15 mouse cellular contexts compared by ENCODE assay signal in genomic region chr14:30576260-30576659, GRCm38 (mm10). TPM values are rescaled to one million over a fixed set of nuclear protein-coding genes. Genes with fewer than 3 reads are reported as not detected.
DNase-seq lines count a peak whose midpoint lies in the region; ATAC-seq and TF ChIP-seq lines count a peak whose summit lies in the region.
"Had no signal": no experiment of that assay in that cellular context is flagged by ENCODE, and none has a peak within 500 bp of the region (broad histone marks: within the 10 kb centered on the region; RNA-seq: fewer than 3 reads in every experiment).

No protein-coding gene starts in this region.

- peaks cover 28% of the 10 kb centered on the region for H3K4me1 ChIP-seq in liver, embryonic 11.5 days (replicated peaks; ENCODE audit: control insufficient read depth, insufficient read depth, low read length)
- peaks cover 45% of the 10 kb centered on the region for H3K4me1 ChIP-seq in liver, embryonic 12.5 days
- no peaks in the 10 kb centered on the region for H3K4me1 ChIP-seq in stomach, postnatal 0 days (replicated peaks; ENCODE audit: control insufficient read depth, insufficient read depth)

- H3K4me3 ChIP-seq in gastrocnemius, adult 2 months = no peak overlapping the region
- no peak overlapping the region for H3K4me3 ChIP-seq in liver, embryonic 11.5 days (ENCODE audit: low read depth, low read length)
- H3K4me3 ChIP-seq in liver, embryonic 12.5 days = no peak overlapping the region
- H3K4me3 ChIP-seq in stomach, postnatal 0 days (ENCODE audit: low read depth, low read length) = no peak overlapping the region
- H3K4me3 ChIP-seq: embryonic facial prominence, embryonic 15.5 days; forebrain, embryonic 12.5 days; lung, embryonic 15.5 days had no signal

- peak overlapping the region; percentile 39; the same call in 1 of the 2 replicates for H3K4me2 ChIP-seq in liver, embryonic 11.5 days
- peak overlapping the region; percentile 7; the same call in 1 of the 2 replicates for H3K4me2 ChIP-seq in liver, embryonic 12.5 days
- no peak overlapping the region for H3K4me2 ChIP-seq in stomach, postnatal 0 days (replicated peaks; ENCODE audit: low read depth)
- H3K4me2 ChIP-seq: embryonic facial prominence, embryonic 15.5 days; forebrain, embryonic 12.5 days; lung, embryonic 15.5 days; midbrain, embryonic 11.5 days had no signal

- H3K36me3 ChIP-seq in liver, embryonic 11.5 days (ENCODE audit: control insufficient read depth, insufficient read depth, low read length) = peaks cover 35% of the 10 kb centered on the region
- H3K36me3 ChIP-seq in liver, embryonic 12.5 days = peaks cover 52% of the 10 kb centered on the region
- H3K36me3 ChIP-seq in stomach, postnatal 0 days (ENCODE audit: control insufficient read depth, insufficient read depth, low read length) = peaks cover 7% of the 10 kb centered on the region

- DNase-seq in gastrocnemius, adult 2 months = peak; percentile 9
- no peak for DNase-seq in gastrocnemius, adult 18-20 months (ENCODE audit: low spot score)
- DNase-seq in liver, embryonic 11.5 days (ENCODE audit: low spot score) = no peak
- DNase-seq in liver = no peak
- DNase-seq in stomach, postnatal 0 days (ENCODE audit: low spot score) = no peak
- no peak for DNase-seq in embryo, embryonic 10.5 days (ENCODE audit: low spot score)
- DNase-seq: heart, postnatal 4 days; right cerebral cortex, postnatal 14 days had no signal

- H3K9me3 ChIP-seq in liver, embryonic 11.5 days (ENCODE audit: control insufficient read depth, low read length) = no peaks in the 10 kb centered on the region
- no peaks in the 10 kb centered on the region for H3K9me3 ChIP-seq in liver, embryonic 12.5 days (replicated peaks)
- no peaks in the 10 kb centered on the region for H3K9me3 ChIP-seq in stomach, postnatal 0 days (ENCODE audit: control insufficient read depth, low read length)
- H3K9me3 ChIP-seq: embryonic facial prominence, embryonic 15.5 days; forebrain, embryonic 12.5 days; lung, embryonic 15.5 days had no signal

- H3K27ac ChIP-seq in gastrocnemius, adult 2 months = no peak overlapping the region
- peak overlapping the region; percentile 86 for H3K27ac ChIP-seq in liver, embryonic 11.5 days (ENCODE audit: low read depth, low read length)
- peak overlapping the region; percentile 70 for H3K27ac ChIP-seq in liver, embryonic 12.5 days
- no peak overlapping the region for H3K27ac ChIP-seq in stomach, postnatal 0 days (replicated peaks)
- H3K27ac ChIP-seq: embryonic facial prominence, embryonic 15.5 days; forebrain, embryonic 12.5 days; lung, embryonic 15.5 days had no signal

- WGBS in liver, embryonic 11.5 days = 51% methylated on average over 5 of the region's 5 CpGs
- WGBS in liver, embryonic 12.5 days (ENCODE audit: insufficient replicate concordance) = 44% methylated on average over 5 of the region's 5 CpGs
- 36% methylated on average over 5 of the region's 5 CpGs for WGBS in stomach, postnatal 0 days

- no peaks in the 10 kb centered on the region for H3K27me3 ChIP-seq in liver, embryonic 11.5 days (replicated peaks; ENCODE audit: control insufficient read depth, insufficient read depth, low read length)
- H3K27me3 ChIP-seq in liver, embryonic 12.5 days (replicated peaks) = no peaks in the 10 kb centered on the region
- no peaks in the 10 kb centered on the region for H3K27me3 ChIP-seq in stomach, postnatal 0 days (ENCODE audit: control insufficient read depth, insufficient read depth, low read length)
- H3K27me3 ChIP-seq: embryonic facial prominence, embryonic 15.5 days; forebrain, embryonic 12.5 days; lung, embryonic 15.5 days had no signal

- intact Hi-C loops in gastrocnemius, adult 2 months (cut with DNase I) = no loop called here

- ATAC-seq in liver, embryonic 11.5 days (replicated peaks; ENCODE audit: low FRiP score) = peak; percentile 10; the same call in 1 of the 2 replicates
- ATAC-seq in liver, embryonic 12.5 days = no peak
- 0 out of 2 replicates have a peak, but pooled peaks have one; percentile 21 for ATAC-seq in stomach, postnatal 0 days (ENCODE audit: low FRiP score, low TSS enrichment)
- no peak for ATAC-seq in activated CD4-positive, CD25-positive, alpha-beta regulatory T cell, adult 4 months
- ATAC-seq: inflammation-experienced regulatory T-cells, adult 6 months had no signal

- TF ChIP-seq EP300 in stomach, postnatal 0 days (optimal IDR thresholded peaks at IDR 0.05) = no peak

- TF ChIP-seq CTCF in gastrocnemius, adult 2 months (IDR thresholded peaks at IDR 0.05) = no peak
- TF ChIP-seq CTCF in stomach, postnatal 0 days (IDR thresholded peaks at IDR 0.05; ENCODE audit: low read depth) = no peak

- peak overlapping the region; percentile 22; the same call in 1 of the 2 replicates for H3K9ac ChIP-seq in liver, embryonic 11.5 days (ENCODE audit: low read depth, low read length)
- H3K9ac ChIP-seq in liver, embryonic 12.5 days = peak overlapping the region; percentile 10; the same call in 1 of the 2 replicates
- no peak overlapping the region for H3K9ac ChIP-seq in stomach, postnatal 0 days (ENCODE audit: low read length)
- H3K9ac ChIP-seq: embryonic facial prominence, embryonic 15.5 days; forebrain, embryonic 12.5 days had no signal

RNA-seq across cellular contexts. Expression of gene Tkt, which starts 28.1 kb away (rescaled TPM):
- total RNA-seq in gastrocnemius, adult 2 months (2021) = 10 to 100 TPM in 1 of 2 experiments, 1 to 10 TPM in 1; 8.0 to 15.0 TPM
- total RNA-seq in gastrocnemius, adult 18-20 months (2021) = 10 to 100 TPM; 10.8 to 10.9 TPM
- polyA plus RNA-seq in liver, embryonic 11.5 days (2014; fragmentation: Nextera tagmentation; extraction: Ambion mirVana) = 184 and 210 TPM in 2 replicates
- 267 and 280 TPM in 2 replicates for polyA plus RNA-seq in liver, embryonic 12.5 days (2016; fragmentation: Nextera tagmentation; extraction: Ambion mirVana)
- polyA plus RNA-seq in stomach, postnatal 0 days (2015; fragmentation: Nextera tagmentation; extraction: Ambion mirVana) = 200 and 202 TPM in 2 replicates
- 100 to 1,000 TPM; 180 to 266 TPM for polyA plus RNA-seq in activated CD4-positive, CD25-positive, alpha-beta regulatory T cell, adult 4 months (2017; shearing (Covaris generic))

RNA-seq across cellular contexts. Expression of gene Prkcd, which starts 49.8 kb away (rescaled TPM):
- total RNA-seq in gastrocnemius, adult 2 months (2021) = 10 to 100 TPM in 1 of 2 experiments, 1 to 10 TPM in 1; 5.6 to 14.8 TPM
- total RNA-seq in gastrocnemius, adult 18-20 months (2021) = 10 to 100 TPM in 1 of 2 experiments, 1 to 10 TPM in 1; 7.8 to 10.4 TPM
- polyA plus RNA-seq in liver, embryonic 11.5 days (2014; fragmentation: Nextera tagmentation; extraction: Ambion mirVana) = 34.7 and 38.4 TPM in 2 replicates
- 22.9 and 23.1 TPM in 2 replicates for polyA plus RNA-seq in liver, embryonic 12.5 days (2016; fragmentation: Nextera tagmentation; extraction: Ambion mirVana)
- 62.8 and 72.3 TPM in 2 replicates for polyA plus RNA-seq in stomach, postnatal 0 days (2015; fragmentation: Nextera tagmentation; extraction: Ambion mirVana)
- 10 to 100 TPM; 29.4 to 30.1 TPM for polyA plus RNA-seq in activated CD4-positive, CD25-positive, alpha-beta regulatory T cell, adult 4 months (2017; shearing (Covaris generic))

Comparison
In these comparisons a context has a peak if more than half of its experiments do, and no peak if none do; other contexts are left out.
1. ATAC-seq: peak in liver, embryonic 11.5 days (single experiment) and stomach, postnatal 0 days (single experiment); none in liver, embryonic 12.5 days (single experiment) and activated CD4-positive, CD25-positive, alpha-beta regulatory T cell, adult 4 months (single experiment).
2. H3K27ac ChIP-seq: peak in liver, embryonic 11.5 days (single experiment) and liver, embryonic 12.5 days (single experiment); none in gastrocnemius, adult 2 months (single experiment) and stomach, postnatal 0 days (single experiment).